In the genomic region with DNA sequence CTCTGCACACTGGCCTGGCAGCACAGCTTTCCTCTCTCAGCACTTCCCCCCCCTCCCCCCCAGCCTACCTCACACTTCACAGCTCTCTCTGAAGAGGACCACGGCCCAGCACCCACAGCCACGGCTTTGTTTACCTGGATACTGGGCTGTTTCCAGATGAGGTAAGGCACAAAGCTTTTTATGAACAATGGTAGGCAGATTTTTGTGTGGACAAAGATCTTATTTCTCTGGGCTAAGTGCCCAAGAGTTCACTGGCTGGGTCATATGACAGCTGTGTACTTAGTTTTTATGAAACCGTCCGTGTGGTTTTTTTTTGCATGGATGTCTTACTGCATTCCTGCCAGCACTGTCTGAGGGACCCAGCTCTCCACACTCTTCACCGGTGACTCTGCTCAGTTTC, we compare ENCODE assay signal across 8 mouse cellular contexts.
DNase-seq lines count a peak whose midpoint lies in the region; ATAC-seq and TF ChIP-seq lines count a peak whose summit lies in the region.
"Had no signal": no experiment of that assay in that cellular context is flagged by ENCODE, and none has a peak within 500 bp of the region (broad histone marks: within the 10 kb centered on the region; RNA-seq: fewer than 3 reads in every experiment).

No protein-coding gene starts in this region.

- no peaks in the 10 kb centered on the region for H3K9me3 ChIP-seq in neural tube, embryonic 15.5 days (replicated peaks)
- H3K9me3 ChIP-seq in intestine, embryonic 16.5 days (ENCODE audit: control insufficient read depth, low read length) = no peaks in the 10 kb centered on the region
- no peaks in the 10 kb centered on the region for H3K9me3 ChIP-seq in limb, embryonic 15.5 days
- no peaks in the 10 kb centered on the region for H3K9me3 ChIP-seq in stomach, postnatal 0 days (ENCODE audit: control insufficient read depth, low read length)
- no peaks in the 10 kb centered on the region for H3K9me3 ChIP-seq in forebrain, embryonic 16.5 days (ENCODE audit: control insufficient read depth, low read length)

- ATAC-seq in neural tube, embryonic 15.5 days (ENCODE audit: low FRiP score) = no peak
- ATAC-seq in intestine, embryonic 16.5 days = peak; percentile 29; the same call in 1 of the 2 replicates
- no peak for ATAC-seq in limb, embryonic 15.5 days (ENCODE audit: insufficient number of reproducible peaks, low FRiP score, low TSS enrichment, low read depth)
- ATAC-seq in stomach, postnatal 0 days (ENCODE audit: low FRiP score, low TSS enrichment) = peak; percentile 73
- ATAC-seq in forebrain, embryonic 16.5 days = no peak

- H3K27me3 ChIP-seq in neural tube, embryonic 15.5 days (replicated peaks) = no peaks in the 10 kb centered on the region
- no peaks in the 10 kb centered on the region for H3K27me3 ChIP-seq in intestine, embryonic 16.5 days (replicated peaks; ENCODE audit: control insufficient read depth, insufficient read depth, low read length)
- no peaks in the 10 kb centered on the region for H3K27me3 ChIP-seq in limb, embryonic 15.5 days
- H3K27me3 ChIP-seq in stomach, postnatal 0 days (ENCODE audit: control insufficient read depth, insufficient read depth, low read length) = no peaks in the 10 kb centered on the region
- no peaks in the 10 kb centered on the region for H3K27me3 ChIP-seq in forebrain, embryonic 16.5 days (replicated peaks; ENCODE audit: control insufficient read depth, insufficient read depth, low read length)

- no peak for TF ChIP-seq EP300 in stomach, postnatal 0 days (optimal IDR thresholded peaks at IDR 0.05)

- no peak overlapping the region for H3K4me3 ChIP-seq in neural tube, embryonic 15.5 days (replicated peaks)
- no peak overlapping the region for H3K4me3 ChIP-seq in intestine, embryonic 16.5 days (ENCODE audit: low read length)
- H3K4me3 ChIP-seq in limb, embryonic 15.5 days = no peak overlapping the region
- no peak overlapping the region for H3K4me3 ChIP-seq in stomach, postnatal 0 days (ENCODE audit: low read depth, low read length)
- no peak overlapping the region for H3K4me3 ChIP-seq in forebrain, embryonic 16.5 days (replicated peaks; ENCODE audit: low read length)
- H3K4me3 ChIP-seq: left cerebral cortex, adult 2 months had no signal

- no peaks in the 10 kb centered on the region for H3K36me3 ChIP-seq in neural tube, embryonic 15.5 days
- H3K36me3 ChIP-seq in intestine, embryonic 16.5 days (ENCODE audit: control insufficient read depth, insufficient read depth, low read length) = peaks cover 5% of the 10 kb centered on the region; the same call in 1 of the 2 replicates
- no peaks in the 10 kb centered on the region for H3K36me3 ChIP-seq in limb, embryonic 15.5 days
- no peaks in the 10 kb centered on the region for H3K36me3 ChIP-seq in stomach, postnatal 0 days (ENCODE audit: control insufficient read depth, insufficient read depth, low read length)
- H3K36me3 ChIP-seq in forebrain, embryonic 16.5 days (ENCODE audit: control insufficient read depth, insufficient read depth) = no peaks in the 10 kb centered on the region

- 70% methylated on average over 5 of the region's 5 CpGs for WGBS in neural tube, embryonic 15.5 days
- WGBS in intestine, embryonic 16.5 days = 22% methylated on average over 5 of the region's 5 CpGs
- WGBS in limb, embryonic 15.5 days = 28% methylated on average over 5 of the region's 5 CpGs
- 9% methylated on average over 5 of the region's 5 CpGs for WGBS in stomach, postnatal 0 days
- WGBS in forebrain, embryonic 16.5 days = 39% methylated on average over 5 of the region's 5 CpGs

- peaks cover 34% of the 10 kb centered on the region for H3K4me1 ChIP-seq in neural tube, embryonic 15.5 days
- peaks cover 27% of the 10 kb centered on the region for H3K4me1 ChIP-seq in intestine, embryonic 16.5 days (ENCODE audit: control insufficient read depth, insufficient read depth, low read length)
- peaks cover 36% of the 10 kb centered on the region for H3K4me1 ChIP-seq in limb, embryonic 15.5 days
- peaks cover 16% of the 10 kb centered on the region for H3K4me1 ChIP-seq in stomach, postnatal 0 days (replicated peaks; ENCODE audit: control insufficient read depth, insufficient read depth)
- H3K4me1 ChIP-seq in forebrain, embryonic 16.5 days (replicated peaks; ENCODE audit: control insufficient read depth, insufficient read depth, low read length) = peaks cover 29% of the 10 kb centered on the region

- peak overlapping the region; percentile 41; the same call in 1 of the 2 replicates for H3K27ac ChIP-seq in neural tube, embryonic 15.5 days (replicated peaks)
- H3K27ac ChIP-seq in intestine, embryonic 16.5 days (ENCODE audit: low read length) = peak overlapping the region; percentile 62
- H3K27ac ChIP-seq in limb, embryonic 15.5 days = 0 out of 2 replicates have a peak overlapping the region, but pooled peaks have one; percentile 51
- H3K27ac ChIP-seq in stomach, postnatal 0 days (replicated peaks) = peak overlapping the region; percentile 61; the same call in 1 of the 2 replicates
- H3K27ac ChIP-seq in forebrain, embryonic 16.5 days (ENCODE audit: low read length) = no peak overlapping the region
- H3K27ac ChIP-seq: left cerebral cortex, adult 2 months had no signal

- H3K4me2 ChIP-seq in neural tube, embryonic 15.5 days = no peak overlapping the region
- no peak overlapping the region for H3K4me2 ChIP-seq in intestine, embryonic 16.5 days (ENCODE audit: low read depth, low read length)
- H3K4me2 ChIP-seq in limb, embryonic 15.5 days = no peak overlapping the region
- H3K4me2 ChIP-seq in stomach, postnatal 0 days (replicated peaks; ENCODE audit: low read depth) = no peak overlapping the region
- H3K4me2 ChIP-seq in forebrain, embryonic 16.5 days (ENCODE audit: low read length) = no peak overlapping the region

- no peak for DNase-seq in neural tube, embryonic 10.5 days (ENCODE audit: extremely low spot score, low spot score)
- peak; percentile 59 for DNase-seq in stomach, postnatal 0 days (ENCODE audit: low spot score)
- no peak for DNase-seq in left cerebral cortex, adult 18-20 months (ENCODE audit: low spot score in 2 of 2)

- TF ChIP-seq CTCF in stomach, postnatal 0 days (IDR thresholded peaks at IDR 0.05; ENCODE audit: low read depth) = peak; percentile 49

- H3K9ac ChIP-seq in neural tube, embryonic 15.5 days (replicated peaks) = no peak overlapping the region
- H3K9ac ChIP-seq in intestine, embryonic 16.5 days (ENCODE audit: low read depth, low read length) = no peak overlapping the region
- H3K9ac ChIP-seq in limb, embryonic 15.5 days = no peak overlapping the region
- no peak overlapping the region for H3K9ac ChIP-seq in stomach, postnatal 0 days (ENCODE audit: low read length)
- H3K9ac ChIP-seq in forebrain, embryonic 16.5 days (replicated peaks; ENCODE audit: low read depth, low read length) = no peak overlapping the region

Comparison
In these comparisons a context has a peak if more than half of its experiments do, and no peak if none do; other contexts are left out.
1. ATAC-seq: peak in intestine, embryonic 16.5 days (single experiment) and stomach, postnatal 0 days (single experiment); none in neural tube, embryonic 15.5 days (single experiment), limb, embryonic 15.5 days (single experiment) and forebrain, embryonic 16.5 days (single experiment).